Mouse (Mus musculus) hindlimb bud, embryonic 11.5 days (tissue): Measurements from ENCODE around the gene 3110082J24Rik.

ENCODE experiments used
- DNase-seq: peaks from one replicate; pipeline ENCODE4 v3.0.0-alpha.2; 2012; ENCODE audit warnings: low read depth, low spot score; ENCODE audit errors: extremely low spot score

The 3110082J24Rik gene

GRCm38 (mm10) chr5:30119163-30119562 is 13.3 kb upstream of the 3110082J24Rik start:
- DNase-seq, result no peak

- no peak for DNase-seq
Observed at GRCm38 (mm10) chr5:30118018-30118417, 12.1 kb upstream of the 3110082J24Rik start.

- no peak for DNase-seq
Observed at GRCm38 (mm10) chr5:30115718-30116117, 9.8 kb upstream of the 3110082J24Rik start.

- DNase-seq, result no peak
Observed at GRCm38 (mm10) chr5:30114761-30115140, 8.9 kb upstream of the 3110082J24Rik start.

GRCm38 (mm10) chr5:30113881-30114760 is 8.2 kb upstream of the 3110082J24Rik start:
- DNase-seq, result no peak

- DNase-seq, result no peak
Observed at GRCm38 (mm10) chr5:30112533-30113068, 6.7 kb upstream of the 3110082J24Rik start.

GRCm38 (mm10) chr5:30111771-30112170 is 5.9 kb upstream of the 3110082J24Rik start:
- DNase-seq, result no peak

GRCm38 (mm10) chr5:30111126-30111525 is 5.2 kb upstream of the 3110082J24Rik start:
- no peak for DNase-seq

GRCm38 (mm10) chr5:30110371-30111060 is 4.6 kb upstream of the 3110082J24Rik start:
- no peak for DNase-seq

GRCm38 (mm10) chr5:30109899-30110298 is 4.0 kb upstream of the 3110082J24Rik start:
- no peak for DNase-seq

- no peak for DNase-seq
Observed at GRCm38 (mm10) chr5:30108233-30108632, 2.3 kb upstream of the 3110082J24Rik start.

- DNase-seq, result no peak
Observed at GRCm38 (mm10) chr5:30107611-30108041, 1.7 kb upstream of the 3110082J24Rik start.

GRCm38 (mm10) chr5:30107186-30107585 is 1.3 kb upstream of the 3110082J24Rik start:
- no peak for DNase-seq

GRCm38 (mm10) chr5:30106756-30107155 is 870 bp upstream of the 3110082J24Rik start:
- DNase-seq, result no peak

GRCm38 (mm10) chr5:30104841-30105667 is 832 bp downstream of the 3110082J24Rik start, which contains the start of gene Garem2:
Gene Garem2, plus strand, starts transcription at chr5:30105161.
- no peak for DNase-seq

GRCm38 (mm10) chr5:30104339-30104738 is 1.5 kb downstream of the 3110082J24Rik start:
- no peak for DNase-seq

- no peak for DNase-seq
Observed at GRCm38 (mm10) chr5:30103340-30103739, 2.5 kb downstream of the 3110082J24Rik start.

GRCm38 (mm10) chr5:30098260-30098659 is 7.6 kb downstream of the 3110082J24Rik start:
- no peak for DNase-seq

- DNase-seq, result no peak
Observed at GRCm38 (mm10) chr5:30095731-30096130, 10.2 kb downstream of the 3110082J24Rik start.

- no peak for DNase-seq
Observed at GRCm38 (mm10) chr5:30094399-30094798, 11.5 kb downstream of the 3110082J24Rik start.

GRCm38 (mm10) chr5:30092701-30093100 is 13.2 kb downstream of the 3110082J24Rik start:
- no peak for DNase-seq
